Mouse (Mus musculus) stomach, postnatal 0 days (tissue): ENCODE results near the gene Gm21970.

Experiments used
- CTCF ChIP-seq: IDR thresholded peaks from 2 replicates; pipeline ENCODE4 v1.5.1; 2016; ENCODE audit warnings: antibody characterized with exemption, low read depth, mild to moderate bottlenecking, moderate library complexity
- EP300 ChIP-seq: optimal IDR thresholded peaks from 2 replicates; pipeline ENCODE3; 2016; ENCODE audit warnings: antibody characterized with exemption

DNA sequence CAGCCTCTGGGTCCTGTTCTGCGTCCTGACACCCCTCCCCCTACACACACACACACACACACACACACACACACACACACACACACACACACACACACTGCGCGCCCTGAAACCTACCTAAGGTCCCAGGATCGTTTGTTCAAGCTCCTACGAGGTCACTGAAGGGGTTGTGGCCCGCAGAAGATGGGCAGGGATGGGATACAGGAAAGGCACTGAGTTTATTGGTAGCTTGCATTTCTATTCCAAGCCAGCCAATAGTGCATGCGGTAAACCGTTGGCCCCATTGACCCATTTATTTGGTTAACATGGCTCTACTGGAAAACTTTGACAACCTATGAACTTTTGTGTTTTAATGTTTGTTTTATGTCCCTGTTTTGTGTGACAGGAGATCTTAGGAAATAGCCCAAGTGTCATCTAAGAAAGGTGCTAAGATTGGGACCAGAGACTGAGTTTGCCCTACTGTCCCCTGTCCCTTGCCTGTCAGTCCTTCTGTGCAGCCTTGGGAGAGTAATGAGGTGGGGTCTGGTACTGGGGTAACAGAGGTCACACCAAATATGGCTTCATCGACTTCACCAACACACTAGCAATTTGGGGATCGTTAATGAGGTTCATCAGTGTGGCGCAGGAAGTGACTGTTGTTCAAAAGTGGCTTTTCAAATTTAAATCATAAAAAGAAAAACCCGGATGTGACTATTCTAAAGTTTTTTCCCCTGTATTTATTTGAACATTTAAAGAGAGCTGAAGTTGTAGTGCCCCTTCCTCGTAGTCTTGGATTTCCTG, 17.9 kb upstream of the Gm21970 start:
- TF ChIP-seq CTCF, result no peak
- TF ChIP-seq EP300, result no peak
